Mouse (Mus musculus): ENCODE data around the gene Tdpoz2. TPM values are rescaled to one million over a fixed set of nuclear protein-coding genes. Genes with fewer than 3 reads are reported as not detected.

Tdpoz2 gene
- polyA plus RNA-seq (2017; shearing (Covaris generic)), result not detected

GRCm38 (mm10) chr3:93652586-93652985, at the start of gene Tdpoz2:
Tdpoz2 (minus strand) TSS chr3:93652686.

GRCm38 (mm10) chr3:93692970-93693369, 40.5 kb upstream of the Tdpoz2 start, which contains the start of gene Gm37596:
Gm37596 (minus strand) TSS chr3:93693070.

GRCm38 (mm10) chr3:93676210-93676609, 23.7 kb upstream of the Tdpoz2 start, which contains the start of gene Tdpoz1:
Tdpoz1 (minus strand) TSS chr3:93676310.

Other genes starting within 250 kb of the Tdpoz2 start
- not detected for gene Tchh, start 210.4 kb downstream of the Tdpoz2 start, polyA plus RNA-seq (2017; shearing (Covaris generic))
- gene Tchhl1, start 183.9 kb downstream of the Tdpoz2 start, polyA plus RNA-seq (2017; shearing (Covaris generic)), result not detected
- gene S100a11, start 132.2 kb downstream of the Tdpoz2 start, polyA plus RNA-seq (2017; shearing (Covaris generic)), result 993 TPM
- 534 TPM for gene S100a10, start 97.6 kb downstream of the Tdpoz2 start, polyA plus RNA-seq (2017; shearing (Covaris generic))
- gene Tdpoz1, start 23.6 kb upstream of the Tdpoz2 start, polyA plus RNA-seq (2017; shearing (Covaris generic)), result not detected
- not detected for gene Gm37596, start 40.4 kb upstream of the Tdpoz2 start, polyA plus RNA-seq (2017; shearing (Covaris generic))
- not detected for gene Gm5773, start 120.3 kb upstream of the Tdpoz2 start, polyA plus RNA-seq (2017; shearing (Covaris generic))
- not detected for gene Tdpoz4, start 143.7 kb upstream of the Tdpoz2 start, polyA plus RNA-seq (2017; shearing (Covaris generic))
- gene Tdpoz3, start 173.3 kb upstream of the Tdpoz2 start, polyA plus RNA-seq (2017; shearing (Covaris generic)), result not detected